Mouse (Mus musculus) cortical plate, adult 2 months (tissue): Measurements from ENCODE around the gene Mmp23.

Experiments used
- CTCF ChIP-seq: fragments of 200-500 bp; IDR thresholded peaks from 2 replicates; pipeline ENCODE4 v1.5.1; 2011; ENCODE audit warnings: mild to moderate bottlenecking, control low read depth, low read length; ENCODE audit not compliant: insufficient read depth; ENCODE audit errors: extremely low read depth
- POLR2A ChIP-seq: fragments of 200-500 bp; IDR thresholded peaks from 2 replicates; pipeline ENCODE4 v1.6.1; 2011; ENCODE audit warnings: mild to moderate bottlenecking, low read length, control low read depth; ENCODE audit not compliant: insufficient read depth; ENCODE audit errors: extremely low read depth

DNA sequence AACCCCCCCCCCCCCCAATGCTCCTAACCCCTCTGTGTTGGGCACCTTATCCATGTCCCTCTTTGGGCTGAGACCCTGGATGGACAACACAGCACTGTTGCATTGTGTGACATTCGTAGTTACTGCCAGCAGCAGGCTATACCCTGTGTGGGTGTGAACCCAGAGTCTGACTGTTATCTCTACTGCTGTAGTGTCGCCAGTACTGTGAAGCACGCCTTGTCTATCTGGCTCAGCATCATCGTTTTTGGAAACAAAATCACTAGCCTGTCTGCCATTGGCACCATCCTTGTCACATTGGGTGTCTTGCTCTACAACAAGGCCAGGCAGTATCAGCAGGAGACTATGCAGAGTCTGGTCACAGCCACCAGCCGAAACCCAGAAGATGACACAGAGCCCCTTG, 34.9 kb downstream of the Mmp23 start:
- TF ChIP-seq POLR2A (no peak), CTCF (no peak)
